Mouse (Mus musculus) lung, postnatal 0 days (tissue): ENCODE measurements at regions not wholly inside any gene's neighbourhood (a gene's known extent, or its start where the extent isn't known, plus 50 kb on each side); places are given as distances from the start of the nearest gene placed in this dataset.

Source experiments
- ATAC-seq: fragments of 200-750 bp; cut with Nextera tagmentation; 2 replicates; pipeline ENCODE4 v1.8.0; 2017; ENCODE audit warnings: moderate library complexity
- DNase-seq: peaks from one replicate; pipeline ENCODE4 v3.0.0-alpha.2; 2016; ENCODE audit warnings: low spot score
- H3K27ac ChIP-seq: fragments of 300-500 bp; sonication (generic); 2 replicates; pipeline ENCODE4 v1.5.1; 2014; ENCODE audit warnings: antibody characterized with exemption, mild to moderate bottlenecking, low read length, mixed read lengths
- H3K27me3 ChIP-seq: fragments of 300-500 bp; sonication (generic); replicated peaks from 2 replicates; pipeline ENCODE4 v1.6.1; 2014; ENCODE audit warnings: low read length, mixed read lengths; ENCODE audit not compliant: insufficient read depth
- H3K36me3 ChIP-seq: fragments of 300-500 bp; sonication (generic); 2 replicates; pipeline ENCODE4 v1.6.1; 2014; ENCODE audit warnings: low read length, mixed read lengths; ENCODE audit not compliant: insufficient read depth
- H3K4me1 ChIP-seq: fragments of 300-500 bp; sonication (generic); 2 replicates; pipeline ENCODE4 v1.6.1; 2014; ENCODE audit warnings: antibody characterized with exemption, low read depth, low read length, mixed read lengths; ENCODE audit not compliant: insufficient read depth
- H3K4me2 ChIP-seq: fragments of 300-500 bp; sonication (generic); replicated peaks from 2 replicates; pipeline ENCODE4 v1.6.1; 2014; ENCODE audit warnings: low read depth, mild to moderate bottlenecking, low read length, moderate library complexity, mixed read lengths
- H3K4me3 ChIP-seq: fragments of 300-500 bp; sonication (generic); 2 replicates; pipeline ENCODE4 v1.5.1; 2014; ENCODE audit warnings: low read depth, low read length
- H3K9ac ChIP-seq: fragments of 300-500 bp; sonication (generic); replicated peaks from 2 replicates; pipeline ENCODE4 v1.6.1; 2014; ENCODE audit warnings: low read depth, mild to moderate bottlenecking
- H3K9me3 ChIP-seq: fragments of 300-500 bp; sonication (generic); 2 replicates; pipeline ENCODE4 v1.6.1; 2016; ENCODE audit warnings: low read length, mixed read lengths
- CTCF ChIP-seq: IDR thresholded peaks from 2 replicates; pipeline ENCODE4 v1.5.1; 2016; ENCODE audit warnings: antibody characterized with exemption, mild to moderate bottlenecking
- EP300 ChIP-seq: IDR thresholded peaks from 2 replicates; pipeline ENCODE4 v1.6.1; 2016; ENCODE audit warnings: antibody characterized with exemption, mild to moderate bottlenecking, control low read depth
- WGBS: fragments of 180-500 bp; shearing (Covaris S2); extraction: QIAGEN DNeasy Blood & Tissue Kit; methylation state at CpG from one replicate; pipeline ENCODE4 v1.1.7; 2014; 5-methylcytosine and 5-hydroxymethylcytosine counted together

DNA sequence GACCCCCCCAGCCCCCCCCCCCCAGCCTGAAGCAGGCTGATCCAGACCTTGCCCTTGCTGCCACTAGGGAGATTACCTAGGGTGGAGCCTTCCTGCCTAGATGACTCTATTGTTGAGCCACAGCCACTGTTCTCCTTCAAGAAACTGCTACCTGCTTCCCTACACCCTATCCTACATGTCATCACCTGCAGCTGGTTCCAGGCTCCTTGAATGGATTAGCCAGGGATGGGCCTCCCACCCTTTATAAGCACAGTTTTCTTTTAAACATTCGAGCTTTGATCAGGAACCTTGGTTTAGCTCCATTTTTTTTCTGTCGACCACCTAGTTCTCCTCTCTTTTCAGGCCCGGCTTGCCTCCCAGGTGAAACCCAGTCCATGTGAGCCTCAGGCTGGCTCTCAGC lies 792.8 kb upstream of the Nr2f1 start:
- H3K27me3 ChIP-seq: no peaks in the 10 kb centered on the region
- H3K4me1 ChIP-seq: no peaks in the 10 kb centered on the region
- H3K9ac ChIP-seq: no peak overlapping the region
- H3K27ac ChIP-seq: no peak overlapping the region
- no peak for ATAC-seq
- H3K4me3 ChIP-seq: no peak overlapping the region
- H3K4me2 ChIP-seq: no peak overlapping the region
- TF ChIP-seq CTCF: no peak
- TF ChIP-seq EP300: no peak
- no peaks in the 10 kb centered on the region for H3K36me3 ChIP-seq
- no peak for DNase-seq
- 82% methylated on average over 3 of the region's 3 CpGs for WGBS
- no peaks in the 10 kb centered on the region for H3K9me3 ChIP-seq

DNA sequence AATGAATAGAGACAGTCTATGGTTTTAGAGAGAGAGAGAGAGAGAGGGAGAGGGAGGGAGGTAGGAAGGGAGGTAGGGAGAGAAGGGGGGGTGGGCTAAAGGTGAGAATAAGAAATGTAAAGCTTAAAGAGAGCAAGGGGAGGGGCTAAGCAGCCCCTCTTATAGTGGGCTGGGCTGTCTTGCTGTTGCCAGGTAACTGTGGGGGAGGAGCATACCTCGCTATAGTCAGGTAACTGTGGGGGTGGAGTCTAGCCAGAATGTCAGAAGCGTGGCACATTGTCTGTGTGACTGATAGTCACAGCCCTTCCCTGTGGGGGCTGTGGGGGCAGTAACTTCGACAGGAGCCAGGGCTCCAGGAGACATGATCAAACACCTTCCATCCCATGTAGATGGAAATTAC lies 786.4 kb upstream of the Nr2f1 start:
- WGBS: 25% methylated on average over 3 of the region's 3 CpGs
- H3K27me3 ChIP-seq: no peaks in the 10 kb centered on the region

DNA sequence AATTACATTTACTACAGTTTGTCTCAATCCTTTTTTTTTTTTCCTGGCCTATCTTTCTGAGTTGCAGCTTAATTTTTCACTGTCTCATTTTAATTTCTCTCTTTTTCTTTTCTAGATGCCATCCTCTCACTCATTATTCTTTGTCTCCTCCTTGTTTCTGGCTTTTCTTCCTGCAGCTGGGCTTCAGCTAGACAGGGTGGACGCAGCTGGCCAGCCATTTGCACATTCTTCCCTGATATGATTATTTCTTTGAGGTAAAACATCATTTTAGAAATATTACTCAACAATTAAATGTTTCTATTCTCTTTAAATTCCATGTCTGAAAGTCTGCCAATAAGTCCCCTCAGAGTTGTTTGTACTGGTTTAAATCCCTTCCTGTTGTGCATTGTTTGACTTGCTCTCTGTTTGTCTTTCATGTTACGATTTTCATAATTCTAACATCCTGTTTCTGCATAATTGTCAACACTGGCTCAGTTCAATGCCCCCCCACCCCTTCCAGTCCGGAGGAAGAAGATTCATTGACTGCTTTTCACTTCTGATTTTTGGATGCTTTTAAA lies 777.7 kb upstream of the Nr2f1 start:
- DNase-seq (peak; percentile 40), ATAC-seq (no peak)
- Histone ChIP-seq H3K4me1 (no peaks in the 10 kb centered on the region), H3K27ac (no peak overlapping the region), H3K36me3 (no peaks in the 10 kb centered on the region), H3K4me3 (no peak overlapping the region), H3K27me3 (no peaks in the 10 kb centered on the region), H3K4me2 (no peak overlapping the region), H3K9me3 (no peaks in the 10 kb centered on the region), H3K9ac (no peak overlapping the region)
- WGBS: 26% methylated on average over 3 of the region's 3 CpGs
- TF ChIP-seq CTCF: no peak
- peak; percentile 28; the same call in 1 of the 2 replicates for TF ChIP-seq EP300

More for the DNA sequence above, 786.4 kb upstream of the Nr2f1 start:
- Histone ChIP-seq H3K36me3 (no peaks in the 10 kb centered on the region), H3K4me2 (no peak overlapping the region), H3K9ac (no peak overlapping the region), H3K9me3 (no peaks in the 10 kb centered on the region), H3K4me3 (no peak overlapping the region), H3K27ac (no peak overlapping the region), H3K4me1 (no peaks in the 10 kb centered on the region)
- no peak for DNase-seq
- ATAC-seq: no peak
- TF ChIP-seq EP300 (no peak), CTCF (no peak)

DNA sequence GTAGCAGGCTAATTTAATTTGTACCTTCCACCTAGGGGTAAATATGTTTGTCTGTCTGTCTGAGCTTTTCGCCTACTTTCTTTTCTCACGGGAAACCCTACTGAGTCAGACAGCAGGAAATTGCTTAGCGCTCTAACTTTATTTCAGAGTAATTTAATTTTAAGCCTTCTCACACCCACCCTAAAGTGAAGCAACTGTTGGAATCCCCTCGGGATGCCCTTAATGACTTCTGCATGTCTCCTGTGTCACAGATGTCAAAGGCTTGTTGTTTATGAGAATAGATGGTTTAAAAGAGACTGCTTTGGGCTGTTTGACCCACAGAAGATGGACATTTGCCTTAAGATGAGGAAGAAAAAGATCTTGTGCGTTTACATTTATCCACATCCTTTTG lies 738.8 kb upstream of the Nr2f1 start:
- H3K4me3 ChIP-seq: no peak overlapping the region
- ATAC-seq (no peak), DNase-seq (no peak)
- 58% methylated on average over 5 of the region's 5 CpGs for WGBS
- TF ChIP-seq CTCF (no peak), EP300 (no peak)
- no peaks in the 10 kb centered on the region for H3K4me1 ChIP-seq
- no peaks in the 10 kb centered on the region for H3K36me3 ChIP-seq
- no peaks in the 10 kb centered on the region for H3K9me3 ChIP-seq
- no peaks in the 10 kb centered on the region for H3K27me3 ChIP-seq
- H3K4me2 ChIP-seq: no peak overlapping the region
- no peak overlapping the region for H3K27ac ChIP-seq
- no peak overlapping the region for H3K9ac ChIP-seq

DNA sequence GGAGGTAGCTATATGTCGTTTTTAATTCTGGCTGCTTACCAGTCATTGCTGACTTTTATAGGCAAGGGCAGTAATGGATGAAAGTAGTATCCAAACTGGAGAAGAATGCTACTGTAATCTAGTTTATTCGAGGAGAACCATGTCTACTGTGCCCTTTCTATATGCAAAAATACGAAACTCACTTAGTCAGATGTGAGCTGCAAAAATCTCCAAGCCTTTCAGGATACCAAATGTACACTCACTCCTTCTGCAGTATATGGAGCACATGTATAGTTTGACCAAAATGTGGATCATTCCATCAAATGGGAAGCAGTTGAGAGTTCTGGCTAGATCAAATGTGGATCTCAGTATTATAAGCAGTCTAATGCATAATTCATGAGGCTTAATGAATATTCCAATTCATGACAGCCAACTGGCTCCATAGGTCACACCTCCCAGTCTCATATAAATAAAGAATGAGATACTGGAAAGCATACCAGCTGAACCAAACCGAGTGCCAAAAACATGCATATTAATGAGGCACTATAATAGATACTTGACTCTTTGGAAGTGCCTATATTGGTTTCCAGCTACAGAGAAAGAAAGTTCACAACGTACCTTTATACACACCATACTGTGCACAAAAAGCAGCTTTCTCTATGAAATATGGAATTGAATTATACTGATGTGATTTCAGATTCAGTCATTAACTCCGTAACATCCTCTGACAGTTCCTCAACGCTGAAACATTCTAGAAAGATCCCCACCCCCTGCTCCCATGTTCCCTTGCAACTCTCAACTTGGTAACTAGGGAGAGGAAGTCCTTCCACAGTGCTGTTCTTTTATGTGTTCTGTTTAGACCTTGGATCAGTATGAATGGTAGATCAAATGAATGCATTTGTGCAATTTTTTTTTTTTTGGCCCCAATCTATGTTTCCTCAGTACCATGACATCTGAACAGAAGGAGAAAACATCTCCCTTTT lies 738.1 kb upstream of the Nr2f1 start:
- no peak for ATAC-seq
- no peak overlapping the region for H3K27ac ChIP-seq
- no peak for DNase-seq
- no peak overlapping the region for H3K9ac ChIP-seq
- H3K36me3 ChIP-seq: no peaks in the 10 kb centered on the region
- H3K4me3 ChIP-seq: no peak overlapping the region
- H3K9me3 ChIP-seq: no peaks in the 10 kb centered on the region
- 66% methylated on average over 7 of the region's 7 CpGs for WGBS
- H3K4me2 ChIP-seq: no peak overlapping the region
- TF ChIP-seq CTCF (no peak), EP300 (no peak)
- H3K27me3 ChIP-seq: no peaks in the 10 kb centered on the region
- H3K4me1 ChIP-seq: no peaks in the 10 kb centered on the region

DNA sequence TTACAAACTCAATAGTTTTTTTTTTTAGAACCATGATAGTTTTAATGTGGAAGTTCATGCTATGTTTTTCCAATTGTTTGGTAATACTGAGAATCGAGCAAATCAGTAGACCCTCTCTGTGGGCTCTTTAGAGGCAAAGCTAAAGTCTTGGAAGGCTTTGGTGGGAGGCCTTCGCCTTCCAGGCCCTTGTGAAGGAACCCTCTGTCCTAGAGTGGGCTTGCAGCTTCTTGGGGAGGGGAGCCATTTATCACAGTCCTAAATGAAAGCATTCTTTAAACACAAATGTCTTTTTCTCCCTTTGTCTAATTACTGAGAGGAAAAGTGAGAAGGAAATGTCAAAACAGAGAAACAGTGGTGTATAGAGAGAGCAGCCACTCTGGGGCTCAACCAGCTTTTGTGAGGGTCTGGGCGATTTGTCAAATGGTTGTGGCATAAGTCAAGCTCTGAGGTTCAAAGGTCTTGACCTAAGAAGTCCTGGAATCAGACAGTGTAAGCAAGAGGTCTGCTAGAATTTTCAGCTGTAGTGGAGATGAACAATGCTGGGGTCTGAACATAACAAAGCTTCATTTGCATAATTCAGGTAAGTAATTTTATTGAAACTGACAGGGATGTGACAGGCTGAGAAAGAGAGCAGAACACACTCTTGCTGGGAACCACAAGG lies 736.6 kb upstream of the Nr2f1 start:
- no peaks in the 10 kb centered on the region for H3K9me3 ChIP-seq
- no peak for TF ChIP-seq CTCF
- no peak for TF ChIP-seq EP300
- no peaks in the 10 kb centered on the region for H3K36me3 ChIP-seq
- H3K4me1 ChIP-seq: no peaks in the 10 kb centered on the region
- WGBS: 33% methylated on average over 3 of the region's 3 CpGs
- no peaks in the 10 kb centered on the region for H3K27me3 ChIP-seq
- no peak overlapping the region for H3K27ac ChIP-seq
- H3K9ac ChIP-seq: no peak overlapping the region
- no peak overlapping the region for H3K4me3 ChIP-seq
- no peak overlapping the region for H3K4me2 ChIP-seq
- DNase-seq (no peak), ATAC-seq (no peak)
